Mouse (Mus musculus) spleen, adult 2 months (tissue): Measurements from ENCODE around the gene Plagl2. TPM values are rescaled to one million over a fixed set of nuclear protein-coding genes. Genes with fewer than 3 reads are reported as not detected.

Experiments
- DNase-seq, 2 experiments: peaks; one replicate each; pipeline versions ENCODE4 v3.0.0 to v3.0.0-alpha.2; 2012 to 2021; ENCODE audit warnings: low spot score in 2 of 2, low read depth in 1 of 2
- H3K27ac ChIP-seq: fragments of 200-500 bp; 2 replicates; pipeline ENCODE4 v1.5.1; 2012; ENCODE audit warnings: low read length, inconsistent platforms; ENCODE audit not compliant: insufficient read depth
- H3K27me3 ChIP-seq: fragments of 200-500 bp; 2 replicates; pipeline ENCODE4 v1.6.1; 2012; ENCODE audit warnings: mild to moderate bottlenecking, moderate library complexity, low read length, inconsistent platforms; ENCODE audit not compliant: control insufficient read depth, insufficient read depth
- H3K36me3 ChIP-seq: fragments of 200-500 bp; 2 replicates; pipeline ENCODE4 v1.6.1; 2012; ENCODE audit warnings: mild to moderate bottlenecking, low read length, inconsistent platforms; ENCODE audit not compliant: control insufficient read depth, insufficient read depth
- H3K4me1 ChIP-seq: fragments of 200-500 bp; 2 replicates; pipeline ENCODE4 v1.6.1; 2011; ENCODE audit warnings: inconsistent platforms; ENCODE audit not compliant: control insufficient read depth, insufficient read depth, insufficient read length
- H3K4me3 ChIP-seq: fragments of 200-500 bp; 2 replicates; pipeline ENCODE4 v1.5.1; 2011; ENCODE audit warnings: mild to moderate bottlenecking, inconsistent platforms; ENCODE audit not compliant: insufficient read depth, insufficient read length; ENCODE audit errors: extremely low read depth
- CTCF ChIP-seq: fragments of 200-500 bp; IDR thresholded peaks from 2 replicates; pipeline ENCODE4 v1.5.1; 2011; ENCODE audit warnings: mild to moderate bottlenecking, inconsistent platforms; ENCODE audit not compliant: insufficient read depth, insufficient read length, insufficient replicate concordance; ENCODE audit errors: extremely low read depth
- POLR2A ChIP-seq: fragments of 200-500 bp; IDR thresholded peaks from 2 replicates; pipeline ENCODE4 v1.6.1; 2011; ENCODE audit warnings: low read depth, low read length, inconsistent platforms
- WGBS: fragments of 180-500 bp; shearing (Covaris S2); methylation state at CpG from one replicate; pipeline ENCODE4 v1.1.7; 2018; 5-methylcytosine and 5-hydroxymethylcytosine counted together
- polyA plus RNA-seq: library from polyadenylated mRNA; depleted of rRNA; stranded (reverse); fragments of >200 nt; gene quantifications from 2 replicates; pipeline ENCODE4 v1.2.3, GENCODE M21; 2012; rRNA removed

Gene Plagl2
- polyA plus RNA-seq, 1 experiment, result 10.7 TPM

DNA sequence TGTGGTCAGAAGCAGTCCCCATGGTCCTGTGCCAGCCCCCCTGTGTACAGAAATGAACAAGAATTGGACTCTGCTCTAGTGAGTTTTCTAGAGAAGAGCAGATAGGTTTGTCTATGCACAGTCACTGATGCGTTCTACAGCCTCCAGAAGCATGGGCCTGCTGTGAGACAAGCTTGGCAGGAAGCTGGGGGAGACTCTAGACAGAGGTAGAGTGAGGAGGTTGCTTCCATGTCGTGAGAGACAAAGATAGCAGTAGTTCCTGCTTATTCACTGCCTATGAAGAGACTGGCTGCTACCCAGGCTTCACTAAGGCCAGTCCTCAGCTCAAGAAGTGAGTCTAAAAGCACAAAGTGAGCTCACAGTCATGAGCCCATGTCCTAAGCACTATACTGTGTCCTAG, 50.0 kb downstream of the Plagl2 start:
- no peak for DNase-seq
- Histone ChIP-seq H3K36me3 (peaks cover 55% of the 10 kb centered on the region), H3K4me3 (no peak overlapping the region), H3K27ac (no peak overlapping the region), H3K4me1 (no peaks in the 10 kb centered on the region), H3K27me3 (no peaks in the 10 kb centered on the region)
- 90% methylated on average over 2 of the region's 2 CpGs for WGBS
- TF ChIP-seq CTCF, result no peak
- no peak for TF ChIP-seq POLR2A

DNA sequence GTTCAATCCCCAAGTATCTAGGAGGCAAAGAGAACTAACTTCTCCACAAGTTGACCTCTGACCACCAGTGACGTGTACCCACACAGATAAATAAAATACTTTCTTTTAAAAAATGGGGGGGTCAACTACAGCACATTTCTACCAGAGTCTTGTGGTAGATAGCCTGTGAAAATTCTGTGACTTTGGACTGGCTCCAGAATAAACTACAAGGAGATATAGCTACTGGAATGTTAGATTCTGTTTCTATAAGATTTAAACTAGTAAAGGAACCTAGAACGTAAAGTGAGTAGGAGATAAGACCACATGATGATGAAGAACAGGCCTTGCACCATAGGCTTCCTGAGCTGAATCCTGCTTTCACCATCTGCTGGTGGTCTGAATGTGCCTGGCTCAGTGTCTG, 53.4 kb downstream of the Plagl2 start:
- TF ChIP-seq CTCF, result no peak
- TF ChIP-seq POLR2A, result no peak
- Histone ChIP-seq H3K27ac (no peak overlapping the region), H3K27me3 (no peaks in the 10 kb centered on the region), H3K4me3 (no peak overlapping the region), H3K4me1 (no peaks in the 10 kb centered on the region), H3K36me3 (peaks cover 48% of the 10 kb centered on the region)
- WGBS, result 83% methylated on average over 2 of the region's 2 CpGs
- no peak for DNase-seq

DNA sequence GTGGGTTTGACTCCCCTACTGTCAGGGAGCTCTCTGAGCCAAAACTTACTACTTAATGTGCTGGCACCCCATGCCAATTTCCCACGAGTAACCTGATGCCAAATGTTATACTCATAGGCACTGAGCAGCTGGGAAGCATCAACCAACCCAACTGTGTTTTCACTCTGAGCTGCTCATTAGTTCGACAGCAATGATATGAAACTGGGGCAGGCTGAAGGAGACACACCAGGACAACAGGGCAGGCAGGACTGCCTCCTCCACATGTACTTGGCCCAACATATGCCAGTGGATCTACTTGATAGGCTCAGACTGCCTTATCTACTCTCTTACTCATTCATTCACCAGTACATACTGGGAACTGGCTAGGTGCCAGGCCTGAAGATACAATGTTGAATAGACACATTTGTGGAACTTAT, 55.0 kb downstream of the Plagl2 start:
- Histone ChIP-seq H3K27me3 (no peaks in the 10 kb centered on the region), H3K36me3 (peaks cover 49% of the 10 kb centered on the region), H3K27ac (no peak overlapping the region), H3K4me3 (no peak overlapping the region), H3K4me1 (no peaks in the 10 kb centered on the region)
- no peak for TF ChIP-seq CTCF
- TF ChIP-seq POLR2A, result no peak
- no peak for DNase-seq
- WGBS, result 81% methylated on average over 2 of the region's 2 CpGs

DNA sequence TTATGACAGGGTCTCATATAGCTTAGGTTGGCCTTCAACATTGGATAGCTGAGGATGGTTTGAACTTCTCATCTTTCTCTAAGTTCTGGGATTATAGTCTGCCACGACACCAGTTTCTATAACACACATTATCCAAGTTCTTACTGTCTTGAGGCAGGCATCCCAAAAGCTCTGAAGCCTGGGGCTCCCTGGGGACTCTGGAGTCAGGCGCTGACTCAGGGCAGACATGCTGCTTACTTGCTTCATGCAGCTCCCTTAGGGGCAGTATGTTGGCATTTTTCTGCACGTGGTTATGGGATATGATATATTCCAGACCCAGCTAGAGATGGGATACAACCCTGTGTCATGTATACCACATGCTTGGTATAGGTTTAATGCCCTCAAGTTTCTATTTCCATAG, 61.3 kb downstream of the Plagl2 start:
- TF ChIP-seq CTCF (no peak), POLR2A (no peak)

DNA sequence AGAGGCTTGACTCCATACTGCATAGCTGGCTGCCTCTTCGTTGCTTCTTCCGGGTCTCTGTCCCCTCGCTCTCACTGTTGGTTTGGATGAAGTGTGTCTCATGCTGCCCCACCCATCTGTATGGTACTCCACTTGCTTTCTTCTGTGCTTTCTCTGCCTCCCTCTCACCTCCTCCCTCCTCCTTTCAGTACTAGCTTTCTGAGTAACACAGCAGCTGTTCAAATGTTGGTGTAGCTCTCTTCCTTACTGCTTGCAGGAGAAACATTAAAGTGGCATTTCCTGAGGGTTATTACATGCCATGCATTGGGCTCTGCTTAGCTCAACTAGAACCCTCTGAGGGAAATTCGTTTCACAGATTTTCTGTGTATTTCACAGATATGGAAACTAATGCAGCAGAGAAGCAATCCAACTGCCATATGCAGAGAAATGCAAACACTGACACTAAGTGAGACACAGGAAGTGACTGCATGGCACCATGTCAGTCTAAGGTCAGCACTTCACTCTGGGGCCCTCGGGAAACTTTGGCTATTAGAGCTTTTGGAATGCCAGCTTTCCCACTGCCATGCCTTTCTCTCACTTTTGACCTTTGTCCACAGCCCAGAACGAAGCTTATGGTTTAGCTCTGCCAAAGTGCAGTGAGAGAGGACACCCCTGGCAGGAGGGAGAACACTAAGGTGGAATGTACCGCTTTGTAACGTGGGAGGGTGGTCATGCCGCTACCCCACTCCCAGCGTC, 61.9 kb downstream of the Plagl2 start:
- no peaks in the 10 kb centered on the region for H3K27me3 ChIP-seq
- no peak for TF ChIP-seq CTCF
- no peak overlapping the region for H3K27ac ChIP-seq
- 93% methylated on average over 10 of the region's 10 CpGs for WGBS
- no peak overlapping the region for H3K4me3 ChIP-seq
- no peak for DNase-seq
- peaks cover 18% of the 10 kb centered on the region for H3K36me3 ChIP-seq
- no peaks in the 10 kb centered on the region for H3K4me1 ChIP-seq

More for the DNA sequence above, 61.3 kb downstream of the Plagl2 start:
- H3K36me3 ChIP-seq, result peaks cover 18% of the 10 kb centered on the region
- H3K27me3 ChIP-seq, result no peaks in the 10 kb centered on the region
- H3K4me1 ChIP-seq, result no peaks in the 10 kb centered on the region
- no peak overlapping the region for H3K4me3 ChIP-seq
- H3K27ac ChIP-seq, result no peak overlapping the region
- DNase-seq, result no peak
- 89% methylated on average over 3 of the region's 3 CpGs for WGBS

Other genes with a start within 250 kb of the Plagl2 start
- 38.8 TPM in 2 replicates for gene Pdrg1, start 226.0 kb downstream of the Plagl2 start, polyA plus RNA-seq
- not detected in 2 replicates for gene Xkr7, start 209.6 kb downstream of the Plagl2 start, polyA plus RNA-seq
- 17.5 and 19.2 TPM in 2 replicates for gene Ccm2l, start 175.5 kb downstream of the Plagl2 start, polyA plus RNA-seq
- gene Hck, start 133.0 kb downstream of the Plagl2 start, polyA plus RNA-seq, result 78.9 and 92.2 TPM in 2 replicates
- gene Tm9sf4, start 80.1 kb downstream of the Plagl2 start, polyA plus RNA-seq, result 21.8 and 22.0 TPM in 2 replicates
- 16.1 and 20.0 TPM in 2 replicates for gene Tspyl3, start 16.0 kb downstream of the Plagl2 start, polyA plus RNA-seq
- gene Pofut1, start 107 bp upstream of the Plagl2 start, polyA plus RNA-seq, result 18.7 and 22.5 TPM in 2 replicates
- 5.1 and 5.6 TPM in 2 replicates for gene Kif3b, start 50.0 kb upstream of the Plagl2 start, polyA plus RNA-seq
- gene Asxl1, start 104.4 kb upstream of the Plagl2 start, polyA plus RNA-seq, result 9.9 and 10.0 TPM in 2 replicates